Mouse (Mus musculus) lung, postnatal 25 days (tissue): ENCODE results near the gene Ncs1.

Source experiments
- DNase-seq: peaks from one replicate; pipeline ENCODE4 v3.0.0; 2022; ENCODE audit warnings: low spot score

Ncs1 gene

DNA sequence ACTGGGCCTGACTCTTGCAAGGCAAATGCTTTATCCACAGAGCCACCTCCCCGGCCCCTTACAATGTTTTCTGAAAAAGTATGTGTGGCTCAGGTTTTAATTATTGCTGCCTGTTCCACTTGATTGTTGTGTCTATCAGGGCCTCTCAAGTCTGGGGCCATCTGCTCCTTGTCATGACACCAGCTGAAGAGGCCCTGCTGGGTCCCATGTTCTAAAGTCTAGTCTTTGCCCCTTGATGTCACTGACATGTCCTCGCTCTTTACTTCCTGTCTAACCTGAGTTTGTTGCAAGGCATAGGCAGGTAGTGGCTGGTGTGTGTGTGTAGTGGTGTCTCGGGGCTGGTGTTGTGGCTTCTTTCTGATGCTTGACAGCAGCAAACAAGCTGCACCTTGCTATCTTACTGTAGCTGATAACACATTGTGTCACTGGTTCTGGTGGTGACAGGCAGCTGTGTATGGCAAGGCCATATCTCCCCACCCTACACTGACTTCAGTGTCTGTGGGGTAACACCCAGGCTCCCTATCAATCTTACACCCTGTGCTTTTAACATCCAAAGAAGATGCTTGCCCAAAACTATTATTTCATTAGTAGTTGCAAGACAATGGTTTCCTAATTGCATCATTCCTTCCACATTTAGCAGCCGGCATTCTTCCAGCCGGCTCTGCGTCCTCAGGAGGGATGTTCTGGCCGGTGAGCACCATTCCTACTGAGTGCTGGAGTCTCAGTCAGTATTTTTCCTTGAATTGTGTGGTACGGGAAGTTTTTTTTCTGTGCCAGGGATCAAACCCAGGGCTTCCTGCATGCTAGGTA lies 96.3 kb downstream of the Ncs1 start:
- no peak for DNase-seq
